Mouse (Mus musculus) left cerebral cortex, adult 11 months (tissue): ENCODE results near the gene Atrnl1.
"Not testable (repeated sequence)": the region's sequence is repeated elsewhere in the genome, so short reads cannot be mapped to it uniquely, and the experiment has no call there.

Source experiments
- DNase-seq: peaks from one replicate; pipeline ENCODE4 v3.0.0; 2022; ENCODE audit warnings: low spot score

The Atrnl1 gene

GRCm38 (mm10) chr19:57969766-57970165 is 358.9 kb downstream of the Atrnl1 start:
- DNase-seq: peak; percentile 57

GRCm38 (mm10) chr19:57970342-57970895 is 359.6 kb downstream of the Atrnl1 start:
- DNase-seq: peak; percentile 12

- no peak for DNase-seq
Measured at GRCm38 (mm10) chr19:57975201-57975600, 364.4 kb downstream of the Atrnl1 start.

GRCm38 (mm10) chr19:57985918-57986900 is 375.4 kb downstream of the Atrnl1 start:
- no peak for DNase-seq

GRCm38 (mm10) chr19:57987696-57988393 is 377.0 kb downstream of the Atrnl1 start:
- no peak for DNase-seq

GRCm38 (mm10) chr19:57988559-57989093 is 377.8 kb downstream of the Atrnl1 start:
- DNase-seq: peak; percentile 21

- DNase-seq: no peak
Measured at GRCm38 (mm10) chr19:57991099-57991760, 380.4 kb downstream of the Atrnl1 start.

- DNase-seq: not testable (repeated sequence)
Measured at GRCm38 (mm10) chr19:57994174-57994833, 383.5 kb downstream of the Atrnl1 start.

GRCm38 (mm10) chr19:57995015-57995414 is 384.2 kb downstream of the Atrnl1 start:
- no peak for DNase-seq

GRCm38 (mm10) chr19:57997961-57998360 is 387.1 kb downstream of the Atrnl1 start:
- DNase-seq: no peak

- DNase-seq: no peak
Measured at GRCm38 (mm10) chr19:58011636-58012035, 400.8 kb downstream of the Atrnl1 start.

- no peak for DNase-seq
Measured at GRCm38 (mm10) chr19:58015741-58016140, 404.9 kb downstream of the Atrnl1 start.

- no peak for DNase-seq
Measured at GRCm38 (mm10) chr19:58016561-58017453, 406.0 kb downstream of the Atrnl1 start.

GRCm38 (mm10) chr19:58017468-58017867 is 406.6 kb downstream of the Atrnl1 start:
- DNase-seq: no peak

GRCm38 (mm10) chr19:58018698-58019097 is 407.9 kb downstream of the Atrnl1 start:
- no peak for DNase-seq

- DNase-seq: no peak
Measured at GRCm38 (mm10) chr19:58021514-58022284, 410.9 kb downstream of the Atrnl1 start.

- no peak for DNase-seq
Measured at GRCm38 (mm10) chr19:58023216-58023825, 412.5 kb downstream of the Atrnl1 start.

- no peak for DNase-seq
Measured at GRCm38 (mm10) chr19:58025053-58025452, 414.2 kb downstream of the Atrnl1 start.

GRCm38 (mm10) chr19:58029661-58030060 is 418.8 kb downstream of the Atrnl1 start:
- peak; percentile 53 for DNase-seq
